Mouse (Mus musculus): ENCODE data around the gene Usb1. TPM values are rescaled to one million over a fixed set of nuclear protein-coding genes. Genes with fewer than 3 reads are reported as not detected.

Usb1 gene
- polyA plus RNA-seq, 1 experiment from 2014 or later, result 46.3 TPM

- H3K4me3 ChIP-seq (replicated peaks), result no peak overlapping the region
- no peak overlapping the region for H3K4me2 ChIP-seq (replicated peaks)
- WGBS, result 31% methylated on average over 8 of the region's 8 CpGs
- no peaks in the 10 kb centered on the region for H3K27me3 ChIP-seq
- peaks cover 15% of the 10 kb centered on the region for H3K4me1 ChIP-seq
- H3K36me3 ChIP-seq, result no peaks in the 10 kb centered on the region
- no peaks in the 10 kb centered on the region for H3K9me3 ChIP-seq (replicated peaks)
- ATAC-seq (ENCODE audit: insufficient number of reproducible peaks, low FRiP score, low TSS enrichment, low read depth), result no peak
- H3K9ac ChIP-seq, result no peak overlapping the region
- peak overlapping the region; percentile 28; the same call in 1 of the 2 replicates for H3K27ac ChIP-seq (replicated peaks)
Measured at GRCm38 (mm10) chr8:95395186-95395918, 63.3 kb downstream of the Usb1 start.

GRCm38 (mm10) chr8:95396752-95397151, 64.7 kb downstream of the Usb1 start:
- WGBS, result 58% methylated on average over 11 of the region's 11 CpGs
- peak; percentile 17; the same call in 1 of the 2 replicates for ATAC-seq (ENCODE audit: insufficient number of reproducible peaks, low FRiP score, low TSS enrichment, low read depth)

More at GRCm38 (mm10) chr8:95396752-95397151, 64.7 kb downstream of the Usb1 start:
- Histone ChIP-seq H3K9ac (no peak overlapping the region), H3K9me3 (replicated peaks) (no peaks in the 10 kb centered on the region), H3K4me2 (replicated peaks) (no peak overlapping the region), H3K36me3 (no peaks in the 10 kb centered on the region), H3K4me1 (peaks cover 15% of the 10 kb centered on the region), H3K27me3 (no peaks in the 10 kb centered on the region), H3K4me3 (replicated peaks) (no peak overlapping the region), H3K27ac (replicated peaks) (no peak overlapping the region; the same call in 1 of the 2 replicates)

Other genes starting within 250 kb of the Usb1 start
- 17.6 and 17.9 TPM in 2 replicates for gene Kifc3, start 129.5 kb upstream of the Usb1 start, polyA plus RNA-seq (2015; fragmentation: Nextera tagmentation; extraction: Ambion mirVana)
- gene Cngb1, start 25.7 kb upstream of the Usb1 start, polyA plus RNA-seq (2015; fragmentation: Nextera tagmentation; extraction: Ambion mirVana), result 0.80 and 0.94 TPM in 2 replicates
- gene Tepp, start 21.7 kb upstream of the Usb1 start, polyA plus RNA-seq (2015; fragmentation: Nextera tagmentation; extraction: Ambion mirVana), result 0.39 and 0.51 TPM in 2 replicates
- gene Zfp319, start 334 bp upstream of the Usb1 start, polyA plus RNA-seq (2015; fragmentation: Nextera tagmentation; extraction: Ambion mirVana), result 9.1 and 10.2 TPM in 2 replicates
- gene Mmp15, start 20.0 kb downstream of the Usb1 start, polyA plus RNA-seq (2015; fragmentation: Nextera tagmentation; extraction: Ambion mirVana), result 12.6 and 13.0 TPM in 2 replicates
- gene Cfap20, start 102.6 kb downstream of the Usb1 start, polyA plus RNA-seq (2015; fragmentation: Nextera tagmentation; extraction: Ambion mirVana), result 138 and 155 TPM in 2 replicates
- 11.2 and 14.6 TPM in 2 replicates for gene Csnk2a2, start 157.8 kb downstream of the Usb1 start, polyA plus RNA-seq (2015; fragmentation: Nextera tagmentation; extraction: Ambion mirVana)
- gene Ccdc113, start 201.8 kb downstream of the Usb1 start, polyA plus RNA-seq (2015; fragmentation: Nextera tagmentation; extraction: Ambion mirVana), result 7.5 and 12.8 TPM in 2 replicates
- gene Prss54, start 244.1 kb downstream of the Usb1 start, polyA plus RNA-seq (2015; fragmentation: Nextera tagmentation; extraction: Ambion mirVana), result not detected in 2 replicates

Data from embryonic facial prominence, embryonic 15.5 days (tissue).